In genomic region chr8:111824334-111824733, GRCm38 (mm10) we compare ENCODE assay signal across 14 mouse cellular contexts. TPM values are rescaled to one million over a fixed set of nuclear protein-coding genes. Genes with fewer than 3 reads are reported as not detected.
DNase-seq lines count a peak whose midpoint lies in the region; ATAC-seq and TF ChIP-seq lines count a peak whose summit lies in the region.
"Had no signal": no experiment of that assay in that cellular context is flagged by ENCODE, and none has a peak within 500 bp of the region (broad histone marks: within the 10 kb centered on the region; RNA-seq: fewer than 3 reads in every experiment).

No protein-coding gene starts in this region.

- no peak overlapping the region for H3K4me2 ChIP-seq in liver, embryonic 11.5 days
- H3K4me2 ChIP-seq in CH12.LX (ENCODE audit: insufficient read depth, low read depth, poor library complexity, severe bottlenecking), result no peak overlapping the region
- H3K4me2 ChIP-seq: embryonic facial prominence, embryonic 13.5 days; hindbrain, embryonic 15.5 days had no signal

- no peaks in the 10 kb centered on the region for H3K9me3 ChIP-seq in liver, embryonic 11.5 days (ENCODE audit: control insufficient read depth, low read length)
- H3K9me3 ChIP-seq in CH12.LX (replicated peaks; ENCODE audit: low read length), result no peaks in the 10 kb centered on the region
- H3K9me3 ChIP-seq: embryonic facial prominence, embryonic 13.5 days; forebrain, embryonic 10.5 days; hindbrain, embryonic 15.5 days; midbrain, embryonic 10.5 days had no signal

- no peak for TF ChIP-seq POLR2A in liver, adult 2 months (IDR thresholded peaks at IDR 0.05; ENCODE audit: extremely low read depth, insufficient read depth, low read length)
- TF ChIP-seq POLR2A in CH12.LX (IDR thresholded peaks at IDR 0.05; ENCODE audit: low read depth, low read length), result no peak

- ATAC-seq in liver, embryonic 11.5 days (replicated peaks; ENCODE audit: low FRiP score), result no peak

- DNase-seq in gastrocnemius, adult 2 months, result no peak
- DNase-seq in gastrocnemius, adult 8-10 months (ENCODE audit: low spot score in 2 of 2), result no peak
- DNase-seq in liver, adult 2 months (ENCODE audit: extremely low read depth, low read depth, low spot score), result no peak
- DNase-seq in liver, embryonic 11.5 days (ENCODE audit: low spot score), result no peak
- DNase-seq in CH12.LX (ENCODE audit: extremely low read depth) (no peak), ZHBTc4 (ENCODE audit: low read depth, low spot score) (peak; percentile 38)
- no peak for DNase-seq in urinary bladder, postnatal 36 days (ENCODE audit: low spot score in 2 of 2)
- no peak for DNase-seq in heart, postnatal 4 days
- DNase-seq: adrenal gland, adult 8-10 months; cerebellum, adult 18-20 months had no signal

- no peaks in the 10 kb centered on the region; the same call in 1 of the 2 replicates for H3K79me2 ChIP-seq in liver, adult 2 months (ENCODE audit: control insufficient read depth, insufficient read depth, low read length)
- no peaks in the 10 kb centered on the region for H3K79me2 ChIP-seq in CH12.LX (replicated peaks; ENCODE audit: control insufficient read depth, extremely low read depth, insufficient read depth, poor library complexity, severe bottlenecking)

- peaks cover 2% of the 10 kb centered on the region; the same call in 1 of the 2 replicates for H3K4me1 ChIP-seq in liver, adult 2 months (ENCODE audit: control insufficient read depth, insufficient read depth, low read length)
- no peaks in the 10 kb centered on the region for H3K4me1 ChIP-seq in liver, embryonic 11.5 days (replicated peaks; ENCODE audit: control insufficient read depth, insufficient read depth, low read length)
- peaks cover 12 to 16% of the 10 kb centered on the region in 2 experiments for H3K4me1 ChIP-seq in CH12.LX (ENCODE audit: control insufficient read depth in 1 of 2, insufficient read depth in 2 of 2)
- H3K4me1 ChIP-seq: embryonic facial prominence, embryonic 13.5 days; forebrain, embryonic 10.5 days; hindbrain, embryonic 15.5 days; midbrain, embryonic 10.5 days had no signal

- no peak overlapping the region for H3K27ac ChIP-seq in gastrocnemius, adult 2 months
- H3K27ac ChIP-seq in liver, adult 2 months (replicated peaks; ENCODE audit: insufficient read depth, low read depth, low read length), result no peak overlapping the region
- H3K27ac ChIP-seq in liver, embryonic 11.5 days (ENCODE audit: low read depth, low read length), result no peak overlapping the region
- H3K27ac ChIP-seq in CH12.LX (ENCODE audit: insufficient read depth, low read depth), result no peak overlapping the region
- H3K27ac ChIP-seq: embryonic facial prominence, embryonic 13.5 days; forebrain, embryonic 10.5 days; hindbrain, embryonic 15.5 days; midbrain, embryonic 10.5 days had no signal

- intact Hi-C loops in gastrocnemius, adult 2 months (cut with DNase I), result no loop called here

- no peaks in the 10 kb centered on the region for H3K27me3 ChIP-seq in liver, adult 2 months (ENCODE audit: control insufficient read depth, insufficient read depth, low read length)
- no peaks in the 10 kb centered on the region for H3K27me3 ChIP-seq in liver, embryonic 11.5 days (replicated peaks; ENCODE audit: control insufficient read depth, insufficient read depth, low read length)
- H3K27me3 ChIP-seq in CH12.LX (replicated peaks), result no peaks in the 10 kb centered on the region
- H3K27me3 ChIP-seq: embryonic facial prominence, embryonic 13.5 days; hindbrain, embryonic 15.5 days had no signal

- TF ChIP-seq RAD21 in CH12.LX (IDR thresholded peaks at IDR 0.05; ENCODE audit: low read depth, low read length), result peak; percentile 20

- in situ Hi-C loops in CH12.LX (cut with MboI; ENCODE audit: low pct_ligation_motif_present, low pct_unique_long_range_greater_than_20kb, low sequenced_read_pairs), result loop anchor here (10.0 kb wide), 1 partner anchor 50 kb away; no protein-coding TSS in a partner anchor

- peak; percentile 60 for TF ChIP-seq CTCF in gastrocnemius, adult 2 months (IDR thresholded peaks at IDR 0.05)
- TF ChIP-seq CTCF in liver, adult 2 months (IDR thresholded peaks at IDR 0.05; ENCODE audit: low read depth, low read length), result peak; percentile 25; the same call in 1 of the 2 replicates
- peak; percentile 13 to 34; a peak in 2 of 4 replicates for TF ChIP-seq CTCF in CH12.LX (conservative IDR thresholded peaks at IDR 0.05 in 1 of 2, IDR thresholded peaks at IDR 0.05 in 1 of 2; ENCODE audit: low read depth in 2 of 2, low read length in 2 of 2)

- no peak overlapping the region for H3K9ac ChIP-seq in liver, adult 2 months (ENCODE audit: low read depth, low read length)
- no peak overlapping the region for H3K9ac ChIP-seq in liver, embryonic 11.5 days (ENCODE audit: low read depth, low read length)
- H3K9ac ChIP-seq in CH12.LX (ENCODE audit: insufficient read depth, low read depth), result no peak overlapping the region
- H3K9ac ChIP-seq: embryonic facial prominence, embryonic 13.5 days; hindbrain, embryonic 15.5 days had no signal

- 98% methylated on average over 5 of the region's 5 CpGs for WGBS in liver, adult 2 months
- 88% methylated on average over 5 of the region's 5 CpGs for WGBS in liver, embryonic 11.5 days

- TF ChIP-seq EP300 in CH12.LX (IDR thresholded peaks at IDR 0.05; ENCODE audit: low read length), result no peak

- no peak overlapping the region for H3K4me3 ChIP-seq in gastrocnemius, adult 2 months
- no peak overlapping the region for H3K4me3 ChIP-seq in liver, adult 2 months (ENCODE audit: insufficient read depth, low read depth, low read length)
- H3K4me3 ChIP-seq in liver, embryonic 11.5 days (ENCODE audit: low read depth, low read length), result no peak overlapping the region
- no peak overlapping the region for H3K4me3 ChIP-seq in CH12.LX (replicated peaks in 1 of 3; ENCODE audit: low read depth in 2 of 3, low read length in 2 of 3, poor library complexity in 1 of 3)
- H3K4me3 ChIP-seq: embryonic facial prominence, embryonic 13.5 days; forebrain, embryonic 10.5 days; hindbrain, embryonic 15.5 days; midbrain, embryonic 10.5 days had no signal

- dilution Hi-C loops in CH12.LX (cut with MboI; ENCODE audit: extremely low pct_ligation_motif_present, extremely low pct_unique_long_range_greater_than_20kb, low sequenced_read_pairs), result no loop called here

- H3K36me3 ChIP-seq in liver, adult 2 months (ENCODE audit: control insufficient read depth, insufficient read depth, low read length), result peaks cover 17% of the 10 kb centered on the region; the same call in 1 of the 2 replicates
- H3K36me3 ChIP-seq in liver, embryonic 11.5 days (ENCODE audit: control insufficient read depth, insufficient read depth, low read length), result peaks cover 14% of the 10 kb centered on the region
- H3K36me3 ChIP-seq in CH12.LX (replicated peaks in 1 of 2; ENCODE audit: control insufficient read depth in 1 of 2, insufficient read depth in 1 of 2, low read length in 1 of 2), result peaks cover 22 to 68% of the 10 kb centered on the region in 2 experiments

TF ChIP-seq in CH12.LX, 34 proteins besides CTCF, POLR2A, EP300 and RAD21:
- TF ChIP-seq SMC3 (IDR thresholded peaks at IDR 0.05; ENCODE audit: low read depth, low read length), result peak; percentile 13; the same call in 1 of the 2 replicates
- no peak for TF ChIP-seq E2F4 (IDR thresholded peaks at IDR 0.05; ENCODE audit: insufficient replicate concordance, low read depth, low read length)

RNA-seq across cellular contexts. Expression of gene Cfdp1, which starts 29.8 kb away (rescaled TPM):
- 10 to 100 TPM; 17.1 to 21.3 TPM for total RNA-seq in gastrocnemius, adult 2 months (2021)
- 10 to 100 TPM; 11.7 to 17.6 (median 14.7) TPM for total RNA-seq in gastrocnemius, adult 8-10 months (2022)
- total RNA-seq in liver, adult 2 months (2014; rRNA removed), result 27.6 and 40.7 TPM in 2 replicates
- polyA plus RNA-seq in liver, adult 2 months (2012; rRNA removed), result 3.8 and 4.6 TPM in 2 replicates
- polyA plus RNA-seq in liver, embryonic 11.5 days (2014; fragmentation: Nextera tagmentation; extraction: Ambion mirVana), result 218 and 234 TPM in 2 replicates
- 113 and 131 TPM in 2 replicates for total RNA-seq in CH12.LX (2012; rRNA removed)
- total RNA-seq in CH12.LX (2014; rRNA removed), result 169 and 199 TPM in 2 replicates
- 210 and 286 TPM in 2 replicates for polyA plus RNA-seq in CH12.LX (2012; ENCODE audit: insufficient read length, low read depth)
- total RNA-seq in heart, postnatal 4 days (2021), result 10 to 100 TPM; 54.4 to 60.3 TPM

RNA-seq across cellular contexts. Expression of gene Tmem170, which starts 52.2 kb away (rescaled TPM):
- total RNA-seq in gastrocnemius, adult 2 months (2021), result 1 to 10 TPM; 2.1 to 2.7 TPM
- 1 to 10 TPM; 1.9 to 2.2 (median 2.1) TPM for total RNA-seq in gastrocnemius, adult 8-10 months (2022)
- 5.0 and 7.9 TPM in 2 replicates for total RNA-seq in liver, adult 2 months (2014; rRNA removed)
- 3.3 and 3.8 TPM in 2 replicates for polyA plus RNA-seq in liver, adult 2 months (2012; rRNA removed)
- 8.0 and 8.4 TPM in 2 replicates for polyA plus RNA-seq in liver, embryonic 11.5 days (2014; fragmentation: Nextera tagmentation; extraction: Ambion mirVana)
- 2.2 and 2.4 TPM in 2 replicates for total RNA-seq in CH12.LX (2012; rRNA removed)
- total RNA-seq in CH12.LX (2014; rRNA removed), result 2.1 and 2.5 TPM in 2 replicates
- polyA plus RNA-seq in CH12.LX (2012; ENCODE audit: insufficient read length, low read depth), result 1.2 and 1.6 TPM in 2 replicates
- total RNA-seq in heart, postnatal 4 days (2021), result 1 to 10 TPM; 2.8 to 2.9 TPM
